Mouse (Mus musculus) 416B (cell line): ENCODE data around the gene Slc9a5.
A peak's percentile ranks its signal among the peaks of the same experiment; 100 is the strongest.

ENCODE experiments used
- DNase-seq: peaks from one replicate; pipeline ENCODE4 v3.0.0; 2011; ENCODE audit warnings: low read depth

Slc9a5 gene

DNA sequence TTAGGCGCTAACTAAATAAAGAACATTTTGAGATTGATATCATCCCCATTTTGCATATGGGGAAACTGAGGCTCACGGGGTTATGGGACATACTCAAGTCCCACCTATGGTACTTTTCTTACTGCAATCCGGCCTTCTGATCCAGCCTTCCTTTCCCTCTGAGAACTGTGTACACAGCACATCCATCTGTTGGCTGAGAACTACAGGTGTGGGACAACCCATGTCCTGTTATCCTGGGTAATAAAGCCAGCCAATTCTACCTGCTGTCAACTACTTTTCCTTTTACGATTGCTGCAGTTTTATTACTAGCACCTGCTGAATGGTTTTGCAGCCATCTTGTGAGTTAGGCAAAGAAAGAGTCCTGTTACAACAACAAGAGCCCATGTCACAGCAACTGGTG is 5.9 kb downstream of the Slc9a5 start:
- no peak for DNase-seq

DNA sequence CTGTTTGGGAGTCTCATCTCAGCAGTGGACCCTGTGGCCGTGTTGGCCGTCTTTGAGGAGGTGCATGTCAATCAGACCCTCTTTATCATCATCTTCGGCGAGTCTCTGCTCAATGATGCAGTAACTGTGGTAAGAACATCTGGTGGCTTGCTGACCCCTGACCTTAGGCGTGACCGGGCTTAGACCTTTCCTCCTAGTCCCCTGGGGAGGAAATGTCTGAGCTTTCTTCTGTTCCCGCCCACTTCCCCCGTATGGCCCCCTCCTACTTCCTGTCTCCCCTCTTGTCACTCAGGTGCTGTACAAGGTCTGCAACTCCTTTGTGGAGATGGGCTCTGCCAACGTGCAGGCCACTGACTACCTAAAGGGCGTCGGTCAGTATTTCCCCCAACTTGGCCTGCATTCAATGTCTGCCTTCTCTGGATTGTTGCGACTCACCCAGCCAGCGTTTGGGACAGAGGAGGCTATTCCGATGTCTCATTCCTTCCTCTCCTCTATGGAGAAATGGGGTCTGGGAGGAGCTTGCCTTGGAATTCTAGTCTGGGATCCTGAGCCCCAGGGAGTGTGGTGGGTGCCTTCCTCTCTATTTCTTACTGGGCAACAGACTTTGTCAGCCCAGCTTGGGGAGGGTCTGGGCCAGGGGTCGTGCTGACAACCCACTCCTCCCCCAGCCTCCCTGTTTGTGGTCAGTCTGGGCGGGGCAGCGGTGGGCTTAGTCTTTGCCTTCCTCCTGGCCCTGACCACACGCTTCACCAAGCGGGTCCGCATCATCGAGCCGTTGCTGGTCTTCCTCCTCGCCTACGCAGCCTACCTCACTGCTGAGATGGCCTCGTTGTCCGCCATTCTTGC is 6.8 kb downstream of the Slc9a5 start:
- peak; percentile 43 for DNase-seq

DNA sequence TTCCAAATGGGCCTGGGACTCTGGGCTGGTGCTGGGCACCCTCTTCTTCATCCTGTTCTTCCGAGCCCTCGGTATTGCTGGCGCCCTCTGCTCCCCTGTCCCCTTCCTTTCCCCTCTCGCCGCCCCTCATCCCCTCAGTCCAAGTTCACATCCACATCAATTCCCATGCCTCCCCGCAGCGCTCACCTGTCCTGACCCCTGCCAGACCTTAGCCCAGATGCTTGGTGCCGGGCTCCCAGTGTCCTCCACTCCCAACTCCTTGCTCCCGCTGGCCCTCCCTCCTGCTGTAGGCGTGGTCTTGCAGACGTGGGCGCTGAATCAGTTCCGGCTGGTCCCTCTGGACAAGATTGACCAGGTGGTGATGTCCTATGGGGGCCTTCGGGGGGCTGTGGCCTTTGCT is 8.0 kb downstream of the Slc9a5 start:
- DNase-seq, result no peak

DNA sequence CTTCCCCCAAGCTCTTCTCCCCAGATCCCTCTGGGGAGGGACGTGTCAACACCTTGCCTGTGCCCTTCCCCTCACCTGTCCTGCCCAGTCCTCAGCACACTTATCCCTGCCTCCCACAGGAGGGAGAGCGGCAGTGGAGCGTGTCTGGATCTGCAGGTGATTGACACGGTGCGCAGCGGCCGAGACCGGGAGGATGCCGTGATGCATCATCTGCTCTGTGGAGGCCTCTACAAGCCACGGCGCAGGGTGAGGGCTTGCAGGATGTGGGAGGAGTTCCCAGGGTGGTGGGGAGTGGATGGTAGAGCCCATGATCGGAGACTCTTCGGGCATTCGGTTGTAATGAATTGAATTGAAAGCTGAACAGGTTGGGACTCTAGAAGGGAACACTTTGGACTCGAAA is 10.6 kb downstream of the Slc9a5 start:
- DNase-seq, result no peak

DNA sequence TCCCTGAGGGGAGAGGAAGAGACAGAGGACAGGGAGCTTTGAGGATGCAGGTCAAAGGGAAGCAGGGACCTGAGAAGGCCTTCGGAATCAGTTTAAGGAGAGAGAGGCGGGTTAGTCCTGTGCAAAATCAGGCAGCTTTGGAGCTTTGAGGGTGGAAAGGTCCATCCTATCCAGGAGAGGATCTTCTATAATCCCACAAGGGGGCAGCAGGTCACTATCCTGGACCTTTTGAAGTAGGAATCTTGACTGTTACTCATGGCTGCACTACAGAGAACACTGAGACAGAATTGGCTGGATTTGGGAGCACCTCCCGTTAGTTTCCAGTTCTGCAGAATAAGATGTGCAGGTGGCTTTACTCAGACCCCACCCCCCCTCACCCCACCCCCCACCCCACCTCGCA is 11.0 kb downstream of the Slc9a5 start:
- peak; percentile 57 for DNase-seq

DNA sequence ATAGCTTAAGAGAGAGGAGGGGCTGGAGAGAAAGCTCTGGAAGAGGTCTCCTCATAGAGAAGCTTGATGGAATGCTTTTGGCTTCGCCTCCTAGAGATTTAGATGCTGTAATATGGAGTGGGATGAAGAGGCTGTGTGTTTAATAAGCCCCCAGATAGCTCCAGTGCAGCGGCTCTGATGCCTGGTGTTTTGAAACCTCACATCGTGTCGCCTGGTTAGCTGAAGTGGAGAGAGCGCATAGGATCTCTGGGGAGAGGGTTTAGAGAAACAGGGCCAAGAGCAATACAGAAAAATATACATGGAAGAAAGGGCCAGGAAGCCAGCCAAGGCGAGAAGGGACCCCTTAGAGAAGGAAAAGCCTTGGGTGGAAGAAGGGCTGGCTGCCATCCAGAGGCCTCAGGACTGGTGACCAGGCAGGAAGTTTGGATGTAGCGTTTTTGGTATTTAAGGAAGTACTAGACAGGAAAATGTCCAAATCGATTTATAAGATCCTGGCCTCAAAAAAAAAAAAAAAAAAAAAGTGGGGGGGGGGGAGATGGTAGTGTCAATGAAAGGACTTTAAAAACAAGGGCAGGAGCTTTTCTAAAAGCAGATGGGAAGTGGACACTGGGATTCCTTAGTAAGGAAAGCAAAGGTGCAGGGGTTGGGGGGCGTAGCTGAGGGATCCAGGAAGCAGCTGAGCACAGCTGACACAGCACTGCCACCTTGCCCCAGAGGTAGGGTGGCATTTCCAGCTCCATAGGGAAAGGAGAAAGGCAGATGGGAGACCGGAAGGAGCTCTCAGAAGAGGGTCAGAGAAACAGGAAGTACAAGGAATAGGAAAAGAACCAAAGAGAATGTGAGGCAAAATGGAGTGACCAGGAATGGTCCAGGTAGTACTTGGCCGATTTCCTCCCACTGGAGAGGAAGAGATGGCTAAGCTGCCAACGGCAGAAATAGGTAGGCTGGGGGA is 13.4 kb downstream of the Slc9a5 start:
- no peak for DNase-seq

DNA sequence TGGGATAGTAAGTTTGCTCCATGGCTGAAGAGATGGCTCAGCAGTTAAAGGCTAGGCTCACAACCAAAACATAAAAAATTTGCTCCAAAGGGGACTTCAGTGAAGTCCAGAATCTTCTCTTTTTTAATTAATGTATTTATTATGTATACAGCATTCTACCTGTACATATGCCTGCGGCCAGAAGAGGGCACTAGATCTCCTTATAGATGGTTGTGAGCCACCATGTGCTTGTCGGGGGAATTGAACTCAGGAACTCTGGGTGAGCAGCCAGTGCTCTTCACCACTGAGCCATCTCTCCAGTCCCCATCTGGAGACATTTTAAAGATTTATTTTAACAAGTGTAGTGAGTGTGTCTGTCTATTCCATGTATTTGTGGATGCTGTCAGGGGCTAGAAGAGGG is 18.5 kb downstream of the Slc9a5 start:
- peak; percentile 53 for DNase-seq

DNA sequence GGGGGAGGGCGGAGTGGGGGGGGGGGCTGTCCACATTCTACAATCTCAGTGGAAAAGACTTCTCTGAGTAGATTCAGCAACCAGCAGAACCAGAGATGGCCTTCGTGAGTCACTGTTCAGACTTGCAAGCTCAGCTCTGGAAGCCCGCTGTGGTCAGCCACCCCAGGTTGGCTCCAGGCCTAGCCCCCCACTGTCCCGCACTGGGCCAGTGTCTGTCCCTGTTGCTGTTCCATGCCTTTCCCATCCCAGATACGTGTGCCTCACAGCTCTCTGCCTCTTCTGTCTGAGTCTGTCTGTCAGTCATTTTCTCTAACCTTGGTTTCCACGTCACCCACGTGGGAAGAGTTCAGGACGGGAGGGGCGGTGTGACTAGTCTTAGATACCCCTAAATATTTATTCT is 23.8 kb downstream of the Slc9a5 start:
- DNase-seq, result no peak

DNA sequence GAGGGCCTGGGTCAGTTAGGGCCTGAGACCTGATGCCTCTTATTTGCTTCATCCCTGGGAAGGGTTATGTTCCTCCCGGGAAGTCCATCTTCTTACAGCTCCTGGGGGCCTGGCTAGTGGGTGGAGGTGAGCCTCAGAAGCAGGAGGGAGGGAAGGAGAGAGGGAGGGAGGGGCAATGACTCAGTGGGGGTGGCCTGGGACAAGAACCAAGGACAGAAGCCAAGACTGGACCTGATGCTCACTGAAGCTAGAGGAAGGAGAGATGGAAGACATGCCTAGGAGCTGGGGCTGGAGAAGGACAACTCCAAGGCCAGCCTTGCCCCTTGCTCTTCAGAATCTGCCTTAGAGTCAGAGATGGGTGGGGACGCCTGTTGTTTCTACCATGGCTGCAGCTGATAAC is 24.4 kb downstream of the Slc9a5 start, which contains the start of gene Plekhg4:
Gene Plekhg4 (plus strand): TSS at position 243 of the 400 bp plus-strand sequence.
- DNase-seq, result no peak

DNA sequence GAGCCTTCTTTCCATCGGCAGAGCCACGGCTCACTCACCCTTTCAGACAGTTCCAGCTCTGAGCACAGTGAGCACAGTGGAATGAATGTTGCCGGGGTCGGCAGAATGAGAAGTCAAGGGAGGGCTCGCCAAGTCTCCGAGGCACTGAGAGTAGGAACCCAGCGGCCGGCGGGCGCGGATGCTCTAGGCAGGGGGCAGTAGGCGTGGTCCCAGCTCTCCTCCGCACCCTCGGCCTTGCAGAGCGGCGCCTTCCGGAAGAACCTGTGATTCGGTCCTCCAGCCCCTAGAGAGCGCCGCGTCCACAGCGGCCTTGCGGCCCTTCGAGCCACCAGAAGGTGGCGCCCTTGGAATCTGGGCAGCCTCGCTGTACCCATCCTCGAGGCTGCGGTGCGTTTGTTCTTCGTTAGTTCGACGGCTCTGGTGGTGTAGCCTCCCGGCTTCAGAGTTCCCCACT is 25.9 kb downstream of the Slc9a5 start:
- no peak for DNase-seq

DNA sequence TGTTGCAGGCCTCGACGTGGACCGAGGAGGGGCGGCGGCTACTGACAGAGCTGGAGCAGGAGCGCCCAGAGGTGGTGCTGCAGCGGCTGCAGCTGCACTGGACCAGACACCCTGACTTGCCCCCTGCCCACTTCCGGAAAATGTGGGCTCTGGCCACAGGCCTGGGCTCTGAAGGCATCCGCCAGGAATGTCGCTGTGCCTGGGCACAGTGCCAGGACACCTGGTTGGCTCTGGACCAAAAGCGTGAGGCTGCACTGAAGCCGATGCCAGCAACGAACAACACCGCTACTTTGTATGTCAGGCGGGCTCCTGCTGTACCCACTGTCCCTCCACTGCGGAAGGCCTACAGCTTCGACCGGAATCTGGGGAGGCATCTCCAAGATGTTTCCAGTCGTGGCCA is 30.0 kb downstream of the Slc9a5 start:
- peak; percentile 75 for DNase-seq

DNA sequence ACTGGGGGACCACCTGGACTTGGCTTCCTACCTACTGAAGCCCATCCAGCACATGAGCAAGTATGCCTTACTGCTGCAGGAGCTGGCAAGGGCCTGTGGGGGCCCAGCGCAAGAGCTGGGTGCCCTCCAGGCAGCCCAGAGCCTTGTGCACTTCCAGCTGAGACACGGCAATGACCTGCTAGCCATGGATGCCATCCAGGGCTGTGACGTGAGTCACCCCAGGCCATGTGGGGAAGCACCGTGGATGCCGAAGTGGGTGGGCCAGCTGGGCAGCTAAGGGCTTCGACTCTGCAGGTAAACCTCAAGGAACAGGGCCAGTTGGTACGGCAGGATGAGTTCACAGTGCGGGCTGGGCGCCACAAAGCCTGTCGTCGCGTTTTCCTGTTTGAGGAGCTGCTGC is 31.7 kb downstream of the Slc9a5 start:
- DNase-seq, result no peak

DNA sequence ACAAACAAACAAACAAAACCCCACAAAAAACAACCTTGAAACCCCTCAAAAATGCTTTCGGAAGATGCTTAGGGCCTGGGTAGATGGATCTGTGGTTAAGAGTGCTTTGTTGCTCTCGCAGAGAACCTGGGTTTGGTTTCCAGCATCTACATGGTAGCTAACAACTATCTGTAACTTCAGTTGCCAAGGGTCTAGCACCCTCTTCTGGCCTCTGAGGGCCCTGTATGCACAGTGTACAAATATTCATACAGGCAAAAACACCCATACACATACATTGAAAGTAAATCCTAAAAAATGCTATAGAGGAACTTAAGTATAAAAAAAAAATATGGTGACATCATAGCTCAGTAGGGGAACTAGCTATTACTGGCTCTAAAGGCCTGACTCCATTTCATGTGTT is 35.4 kb downstream of the Slc9a5 start:
- DNase-seq, result peak; percentile 41

DNA sequence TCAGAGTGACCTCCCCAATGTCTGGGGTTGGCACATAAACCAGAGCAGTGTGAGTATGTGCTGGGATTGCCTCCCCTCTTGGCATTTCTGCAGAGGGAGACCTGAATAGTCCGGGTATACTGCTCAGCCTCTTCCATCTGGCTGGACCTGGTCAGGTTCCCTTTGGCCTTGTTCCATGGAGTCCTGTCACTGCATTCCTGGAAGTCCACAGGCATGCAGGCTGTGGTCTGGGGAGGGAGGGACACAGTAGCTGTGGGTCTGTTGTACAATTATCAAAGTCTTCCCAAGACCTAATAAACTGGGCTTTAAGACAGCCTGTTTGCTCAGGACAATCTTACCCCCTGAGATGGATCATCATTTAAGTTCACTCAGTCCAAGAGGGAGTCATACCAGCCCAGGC is 38.5 kb downstream of the Slc9a5 start:
- DNase-seq, result no peak

DNA sequence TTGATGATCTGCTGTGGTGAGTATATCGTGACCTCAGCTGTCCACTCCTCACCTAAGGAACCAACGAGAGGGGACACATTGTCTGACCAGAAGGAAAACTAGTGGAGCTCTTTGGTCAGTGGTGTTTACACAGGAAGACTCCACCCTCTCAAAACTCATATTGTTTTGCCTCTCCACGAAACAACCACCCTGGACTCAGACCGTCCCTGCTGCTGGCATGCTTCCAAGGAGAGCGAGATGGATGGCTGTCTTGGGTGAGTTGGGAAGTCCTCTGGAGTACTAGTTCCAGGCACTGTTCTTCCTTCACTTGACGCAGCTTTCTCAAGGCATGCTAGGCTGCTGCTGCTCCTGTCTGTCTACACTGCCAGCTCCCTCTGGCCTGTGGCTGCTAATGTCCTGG is 40.5 kb downstream of the Slc9a5 start:
- DNase-seq, result no peak

DNA sequence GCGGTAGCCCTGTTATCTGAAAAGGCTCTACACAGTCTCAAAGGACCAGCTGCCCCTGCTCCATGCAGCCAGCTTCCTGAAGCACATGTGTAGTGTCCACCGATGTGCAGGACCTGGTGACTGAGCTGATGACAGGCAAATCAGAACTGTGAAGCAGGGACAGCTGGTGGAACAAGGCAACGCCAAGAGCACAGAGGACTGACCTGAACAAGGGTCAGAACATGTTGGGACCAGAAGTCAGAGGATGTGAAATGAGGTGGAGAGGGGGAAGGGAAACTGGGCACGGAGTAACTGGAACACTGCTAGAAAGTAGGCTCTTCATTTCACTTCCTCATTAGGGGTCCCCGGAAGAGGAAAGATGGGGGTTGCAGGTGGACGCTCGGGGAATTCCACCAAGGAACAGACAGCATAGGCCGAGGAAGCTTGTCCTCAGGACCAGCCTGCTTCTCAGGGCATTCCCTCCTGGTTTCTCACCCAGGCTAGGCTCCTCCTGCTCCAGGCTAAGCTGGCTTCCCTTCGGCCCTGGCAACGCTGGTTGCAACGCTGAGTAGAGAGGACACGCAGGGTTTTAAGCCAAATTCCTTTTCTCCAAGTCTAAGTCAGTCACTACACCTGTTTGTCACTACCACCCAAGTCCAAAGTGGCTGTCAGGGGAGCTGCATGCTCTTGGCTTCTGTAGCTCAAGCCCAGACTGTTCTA is 44.6 kb downstream of the Slc9a5 start:
- DNase-seq, result no peak

DNA sequence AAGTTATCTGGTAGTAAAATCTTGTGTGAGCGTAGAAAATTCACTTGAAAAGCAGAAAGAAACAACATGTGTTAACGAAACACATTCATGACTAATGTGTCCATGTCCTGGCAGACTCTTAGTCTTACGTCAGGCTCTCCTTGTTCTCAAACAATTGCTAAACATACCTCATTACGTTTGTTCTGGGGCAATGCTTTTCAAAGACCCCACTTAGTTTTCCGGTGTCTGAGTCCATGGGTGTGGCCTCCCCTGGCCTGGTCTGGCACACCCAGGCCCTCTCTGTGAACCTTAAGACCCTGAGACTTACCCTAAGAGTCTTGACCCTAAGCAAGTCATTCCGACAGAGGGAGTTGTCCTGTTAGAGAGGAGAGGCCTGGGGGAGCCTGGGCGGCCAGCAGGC is 45.3 kb downstream of the Slc9a5 start:
- no peak for DNase-seq

DNA sequence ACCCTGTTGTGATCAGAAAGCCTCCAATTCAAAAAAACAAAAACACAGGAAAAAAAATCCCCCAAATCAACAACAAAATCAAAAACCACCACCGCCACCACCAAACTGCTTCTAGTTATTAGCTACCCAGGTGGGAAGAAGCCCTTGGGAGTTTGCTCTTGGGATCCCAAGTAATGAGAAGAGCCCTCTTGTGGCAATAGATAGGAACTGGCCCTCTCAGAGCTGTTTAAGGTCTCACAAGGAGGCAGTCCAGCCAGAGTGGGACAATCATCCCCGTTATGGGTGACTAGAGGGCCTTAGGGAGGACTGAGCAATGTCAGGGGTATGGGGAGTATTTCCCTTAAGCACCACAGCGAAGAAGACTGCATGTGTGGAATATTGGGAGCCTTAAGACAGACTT is 49.1 kb downstream of the Slc9a5 start:
- DNase-seq, result peak; percentile 76

DNA sequence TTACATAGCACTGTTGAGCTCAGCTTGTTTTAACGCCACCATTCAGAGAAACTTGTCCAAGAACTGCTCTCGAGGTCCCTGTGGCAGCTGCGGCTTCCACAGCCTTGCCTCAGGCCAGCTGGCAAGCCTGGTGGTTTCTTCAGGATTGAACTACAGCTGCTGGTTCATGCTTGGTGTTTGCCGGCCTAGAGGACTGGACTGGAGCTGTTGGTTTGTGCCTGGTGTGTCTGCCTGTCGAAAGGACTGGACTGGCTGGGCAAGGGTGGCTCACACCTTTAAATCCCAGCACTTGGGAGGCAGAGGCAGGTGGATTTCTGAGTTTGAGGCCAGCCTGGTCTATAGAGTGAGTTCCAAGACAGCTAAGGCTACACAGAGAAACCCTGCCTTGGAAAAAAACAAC is 51.4 kb downstream of the Slc9a5 start:
- DNase-seq, result no peak

DNA sequence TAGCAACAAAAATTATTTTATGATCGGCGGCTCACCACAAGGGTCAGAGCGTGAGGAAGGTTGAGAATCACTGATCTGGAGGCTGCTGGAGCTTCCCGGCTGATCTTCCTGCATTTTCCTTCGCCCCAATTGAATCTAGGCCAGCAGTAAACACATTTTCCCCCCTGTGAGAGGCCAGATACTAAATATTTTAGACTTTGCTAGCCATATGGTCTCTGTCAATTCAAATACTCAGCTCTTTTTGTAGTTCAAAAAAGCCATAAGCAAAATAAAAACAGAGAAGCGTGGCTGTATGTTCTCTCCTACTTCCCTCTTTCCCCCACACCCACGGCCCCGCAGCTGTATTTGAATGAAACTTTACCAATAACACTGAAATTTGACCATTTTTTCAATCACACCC is 54.8 kb downstream of the Slc9a5 start:
- no peak for DNase-seq

DNA sequence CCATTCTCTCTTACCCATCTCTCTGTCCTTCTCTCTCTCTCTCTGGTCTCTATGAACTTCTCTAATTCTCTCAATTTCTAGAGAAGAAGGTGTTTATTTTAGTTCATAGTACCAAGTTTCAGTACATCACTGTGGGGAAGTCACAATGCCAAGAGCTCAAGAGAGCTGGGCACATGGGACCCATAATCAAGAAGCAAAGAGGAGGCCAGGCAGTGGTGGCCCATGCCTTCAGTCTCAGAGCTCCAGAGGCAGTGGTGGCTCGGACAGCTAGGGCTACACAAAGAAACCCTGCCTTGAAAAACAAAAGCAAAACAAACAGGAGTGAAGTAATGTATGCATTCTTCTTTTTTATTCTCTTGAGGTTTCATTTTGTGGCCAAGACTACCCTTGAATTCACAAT is 55.9 kb downstream of the Slc9a5 start:
- no peak for DNase-seq

DNA sequence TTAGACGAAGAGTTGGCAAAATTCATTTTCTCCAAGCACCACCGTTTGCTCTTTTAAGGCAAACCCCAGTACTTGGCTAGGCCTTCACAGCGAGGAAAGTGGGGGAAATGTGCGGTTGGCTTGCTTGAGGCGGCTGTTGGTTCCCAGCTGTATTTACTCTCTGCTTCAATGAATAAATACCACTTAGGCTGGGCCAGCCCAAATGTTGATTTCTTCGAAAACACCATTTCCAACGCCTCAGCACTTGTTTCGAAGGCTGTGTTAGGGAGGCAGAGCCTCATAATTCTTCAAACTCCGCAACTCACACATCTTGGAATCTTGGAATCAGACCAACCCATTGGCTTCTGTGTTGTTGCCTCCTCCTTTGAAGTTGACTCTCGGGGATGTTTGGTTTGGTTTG is 57.8 kb downstream of the Slc9a5 start:
- DNase-seq, result no peak
